Mouse (Mus musculus) heart, adult 2 months (tissue): Measurements from ENCODE around the gene Fam19a3.

Source experiments
- CTCF ChIP-seq: fragments of 200-600 bp; IDR thresholded peaks from 2 replicates; pipeline ENCODE4 v1.8.1; 2022; ENCODE audit warnings: antibody characterized with exemption, mild to moderate bottlenecking, moderate library complexity
- EP300 ChIP-seq: fragments of 200-500 bp; IDR thresholded peaks from 2 replicates; pipeline ENCODE4 v1.6.1; 2011; ENCODE audit warnings: low read depth, low read length, control low read depth; ENCODE audit not compliant: insufficient read depth
- POLR2A ChIP-seq: fragments of 200-500 bp; IDR thresholded peaks from 2 replicates; pipeline ENCODE4 v1.6.1; 2011; ENCODE audit warnings: mild to moderate bottlenecking, low read depth, low read length, control low read depth; ENCODE audit not compliant: insufficient read depth

DNA sequence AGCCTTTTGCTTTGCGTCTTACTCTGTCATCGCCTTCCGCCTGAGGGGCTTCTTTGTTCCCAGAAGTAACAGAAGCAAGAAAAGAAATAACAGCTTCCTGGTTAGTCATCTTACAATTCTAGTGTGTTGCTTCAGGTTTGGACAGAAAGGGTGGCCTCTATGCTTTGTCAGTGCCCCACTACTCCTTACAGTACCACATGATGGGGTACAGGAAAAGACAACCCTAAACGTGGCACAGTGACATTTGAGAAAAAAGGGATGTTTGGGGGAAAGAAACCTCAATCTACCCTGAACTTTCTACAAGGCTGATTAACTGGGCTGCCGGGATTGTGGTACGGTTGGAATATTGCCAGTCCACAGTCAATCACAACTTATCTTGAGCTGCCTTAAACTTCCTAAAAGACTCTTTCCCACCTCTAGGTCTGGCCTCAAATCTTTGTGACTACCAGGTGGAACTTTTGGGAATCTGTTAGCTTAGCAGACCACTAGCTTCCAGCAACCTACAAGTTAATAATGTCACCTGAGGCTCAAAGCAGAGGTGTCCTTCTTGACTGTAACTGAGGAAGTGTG is 52.3 kb downstream of the Fam19a3 start:
- TF ChIP-seq POLR2A (no peak), CTCF (no peak), EP300 (no peak)
